Mouse (Mus musculus) embryonic stem cell, embryonic (primary cell): Measurements from ENCODE around the gene Dll1.

Experiments used
- CTCF ChIA-PET, 4 experiments: fragments of 300-600 bp in 2 of 4; fragments of 350-600 bp in 2 of 4; sonication (Branson Sonifier 250); formaldehyde crosslinking; loops; one replicate each; lab custom pipeline; 2022; ENCODE audit warnings: inconsistent platforms in 2 of 4; lab: Charles Lee
- POLR2A ChIA-PET, 4 experiments: fragments of 300-600 bp in 2 of 4; fragments of 350-600 bp in 2 of 4; sonication (Branson Sonifier 250); formaldehyde crosslinking; loops; one replicate each; lab custom pipeline; 2022; ENCODE audit warnings: antibody characterized with exemption in 4 of 4, inconsistent platforms in 1 of 4; lab: Charles Lee

The Dll1 gene

GRCm38 (mm10) chr17:15376494-15377181, at the start of gene Dll1:
TSS of gene Dll1 (minus strand) at chr17:15376872.
- ChIA-PET CTCF (interaction anchor here (0.6 to 2.8 kb wide), 8 partner anchors 31 to 859 kb away, joined by 3 to 10 read pairs (median 4); no protein-coding TSS in a partner anchor), POLR2A (interaction anchor here (0.5 to 5.8 kb wide), 73 partner anchors 9 to 559 kb away, joined by 3 to 78 read pairs (median 4); partner anchors contain the start of genes Fam120b (in 3 of the 4), Psmb1 (in 2 of the 4), Tbp (in 2 of the 4) and Pdcd2 (in 1 of the 4))

DNA sequence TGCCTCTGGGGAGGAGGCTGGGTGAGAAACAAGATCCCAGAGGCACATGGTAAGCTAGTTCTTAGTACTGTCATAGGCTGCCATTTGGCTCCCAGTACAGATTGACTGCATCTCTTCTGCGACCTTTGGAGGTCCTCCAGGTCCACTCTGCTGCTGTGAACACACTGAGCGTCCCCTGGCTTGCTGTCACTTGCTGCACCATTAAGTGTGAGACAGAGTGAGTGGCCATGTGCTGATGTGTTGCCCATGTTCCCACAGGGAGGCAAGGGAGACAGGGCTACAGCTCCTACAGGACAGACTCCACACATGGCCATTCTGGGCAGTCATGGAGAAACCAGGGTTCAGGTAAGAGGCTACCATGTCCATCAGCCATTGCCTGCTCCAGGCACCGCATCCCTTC, 49.3 kb upstream of the Dll1 start:
- ChIA-PET CTCF (no interaction called here), POLR2A (no interaction called here)

DNA sequence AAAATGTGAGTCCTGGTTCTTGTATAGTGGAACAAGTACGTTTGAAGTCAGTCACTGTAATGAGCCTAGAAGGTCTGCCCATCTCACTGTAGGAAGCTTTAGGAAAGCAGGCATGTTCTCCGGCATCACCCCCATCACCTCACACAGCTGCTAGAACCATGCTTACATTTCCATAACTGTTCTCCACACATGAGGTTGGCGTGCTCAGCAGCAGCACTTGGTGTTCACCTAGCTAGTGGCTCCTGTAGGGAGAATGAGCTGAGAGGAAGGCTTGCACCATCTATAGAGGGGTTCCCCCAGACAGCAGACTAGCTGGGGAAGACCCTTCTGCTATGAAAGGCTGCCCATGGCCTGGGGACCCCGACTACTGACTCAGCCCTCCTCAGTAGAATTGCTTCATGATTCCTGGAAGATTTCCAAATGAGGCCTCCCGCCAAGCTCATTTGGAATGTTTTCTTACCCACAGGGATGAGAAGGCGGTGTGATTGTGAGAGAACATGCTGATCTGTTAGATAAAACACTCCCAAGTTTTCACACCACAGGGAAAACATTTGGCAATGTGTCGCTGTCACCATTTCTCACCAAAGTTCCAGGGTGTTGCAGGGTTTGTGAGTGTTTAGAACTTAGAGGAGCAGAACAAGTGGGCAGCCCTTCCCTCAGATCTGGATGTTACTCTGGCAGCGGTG, 46.6 kb upstream of the Dll1 start:
- CTCF ChIA-PET, result no interaction called here
- POLR2A ChIA-PET, result interaction anchor here in 1 of 4 experiments (1.0 kb wide), 1 partner anchor 47 kb away, joined by 3 read pairs; no protein-coding TSS in a partner anchor

DNA sequence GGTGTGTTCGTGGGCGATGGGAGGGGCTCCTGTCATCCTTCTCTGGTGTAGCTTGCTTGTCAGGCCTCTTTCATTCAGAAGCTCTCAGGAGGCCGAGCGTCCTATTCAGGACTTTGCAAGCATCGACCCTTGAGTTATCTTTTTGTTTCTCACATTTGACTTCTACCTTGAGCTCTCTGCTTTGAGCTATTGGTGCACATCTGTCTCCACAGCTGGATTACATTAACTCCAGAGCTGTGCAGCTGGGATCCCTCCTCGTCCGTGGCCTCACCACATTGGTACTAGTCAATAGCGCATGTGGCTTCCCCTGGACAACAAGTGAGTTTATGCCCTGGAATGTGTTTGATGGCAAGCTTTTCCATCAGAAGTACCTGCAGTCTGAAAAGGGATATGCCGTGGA, 46.0 kb upstream of the Dll1 start:
- CTCF ChIA-PET, result no interaction called here

GRCm38 (mm10) chr17:15421446-15421845, 44.8 kb upstream of the Dll1 start:
- POLR2A ChIA-PET, result interaction anchor here in 2 of 4 experiments (0.6 to 1.0 kb wide), 4 partner anchors 17 to 102 kb away, joined by 3 read pairs; no protein-coding TSS in a partner anchor

More for the DNA sequence above, 46.0 kb upstream of the Dll1 start:
- POLR2A ChIA-PET, result interaction anchor here in 2 of 4 experiments (1.0 kb wide), 3 partner anchors 12 to 50 kb away, joined by 3 read pairs; no protein-coding TSS in a partner anchor

GRCm38 (mm10) chr17:15420021-15420603, 43.4 kb upstream of the Dll1 start:
- CTCF ChIA-PET, result no interaction called here
- POLR2A ChIA-PET, result interaction anchor here in 2 of 4 experiments (0.7 to 1.7 kb wide), 2 partner anchors 20 to 24 kb away, joined by 4 to 5 read pairs; partner anchors contain the start of gene Fam120b (in 1 of the 2)

More at GRCm38 (mm10) chr17:15421446-15421845, 44.8 kb upstream of the Dll1 start:
- CTCF ChIA-PET, result no interaction called here

- ChIA-PET POLR2A (interaction anchor here in 2 of 4 experiments (0.7 to 1.7 kb wide), 2 partner anchors 21 to 23 kb away, joined by 4 to 5 read pairs; partner anchors contain the start of gene Fam120b (in 1 of the 2)), CTCF (no interaction called here)
Observed at GRCm38 (mm10) chr17:15419534-15419933, 42.9 kb upstream of the Dll1 start.

- ChIA-PET CTCF (no interaction called here), POLR2A (no interaction called here)
Observed at GRCm38 (mm10) chr17:15416596-15417215, 40.0 kb upstream of the Dll1 start.

- ChIA-PET POLR2A (interaction anchor here in 2 of 4 experiments (0.5 to 3.2 kb wide), 5 partner anchors 11 to 320 kb away, joined by 3 to 14 read pairs (median 4); partner anchors contain the start of gene Fam120b (in 1 of the 2)), CTCF (no interaction called here)
Observed at GRCm38 (mm10) chr17:15410861-15411260, 34.2 kb upstream of the Dll1 start.

DNA sequence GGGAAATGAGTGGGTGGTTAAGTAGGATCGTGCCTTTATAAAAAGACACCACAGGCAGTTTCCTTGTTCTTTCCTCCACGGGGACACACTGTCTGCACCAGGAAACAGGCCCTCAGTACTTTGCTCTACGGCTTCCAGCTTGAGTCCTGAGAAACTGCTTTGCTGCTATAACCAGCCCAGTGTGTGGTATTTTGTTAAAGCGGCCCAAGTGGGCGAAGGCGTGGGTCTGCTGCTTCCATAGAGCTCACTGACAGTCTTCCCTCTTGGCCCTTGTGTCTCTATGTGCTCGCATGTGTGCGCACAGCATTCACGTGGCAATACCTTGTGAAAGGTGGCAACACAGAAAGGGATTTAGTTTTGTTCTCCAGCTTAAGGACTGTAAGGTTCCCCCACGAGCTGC, 32.6 kb upstream of the Dll1 start:
- ChIA-PET POLR2A (interaction anchor here (0.7 to 3.2 kb wide), 8 partner anchors 11 to 343 kb away, joined by 3 to 14 read pairs (median 4); partner anchors contain the start of gene Fam120b (in 3 of the 4)), CTCF (no interaction called here)

- CTCF ChIA-PET, result no interaction called here
- POLR2A ChIA-PET, result interaction anchor here in 1 of 4 experiments (1.9 kb wide), 1 partner anchor 11 kb away, joined by 5 read pairs; the partner anchor contains the start of gene Fam120b
Observed at GRCm38 (mm10) chr17:15406576-15406975, 29.9 kb upstream of the Dll1 start.

GRCm38 (mm10) chr17:15401716-15402115, 25.0 kb upstream of the Dll1 start:
- ChIA-PET CTCF (interaction anchor here in 2 of 4 experiments (0.6 to 0.7 kb wide), 2 partner anchors 72 to 425 kb away, joined by 3 to 4 read pairs; no protein-coding TSS in a partner anchor), POLR2A (interaction anchor here in 2 of 4 experiments (0.5 to 1.0 kb wide), 2 partner anchors 24 to 26 kb away, joined by 3 read pairs; no protein-coding TSS in a partner anchor)

- POLR2A ChIA-PET, result interaction anchor here (0.6 to 5.7 kb wide), 42 partner anchors 9 to 1901 kb away, joined by 3 to 78 read pairs (median 4); partner anchors contain the start of gene Dll1 (in 3 of the 4)
Observed at GRCm38 (mm10) chr17:15395997-15396675, 19.5 kb upstream of the Dll1 start, which contains the start of gene Fam120b. TSS of gene Fam120b (plus strand) at chr17:15396202.

GRCm38 (mm10) chr17:15389356-15389755, 12.7 kb upstream of the Dll1 start:
- CTCF ChIA-PET, result no interaction called here
- POLR2A ChIA-PET, result interaction anchor here in 2 of 4 experiments (1.4 to 1.5 kb wide), 2 partner anchors 12 to 13 kb away, joined by 4 to 14 read pairs; partner anchors contain the start of gene Dll1 (in 1 of the 2)

More at GRCm38 (mm10) chr17:15395997-15396675, 19.5 kb upstream of the Dll1 start, which contains the start of gene Fam120b:
- CTCF ChIA-PET, result interaction anchor here (0.6 to 1.9 kb wide), 7 partner anchors 15 to 330 kb away, joined by 3 to 5 read pairs (median 4); no protein-coding TSS in a partner anchor

GRCm38 (mm10) chr17:15388892-15389291, 12.2 kb upstream of the Dll1 start:
- ChIA-PET CTCF (interaction anchor here in 1 of 4 experiments (0.7 kb wide), 1 partner anchor 281 kb away, joined by 3 read pairs; no protein-coding TSS in a partner anchor), POLR2A (interaction anchor here in 2 of 4 experiments (1.4 to 1.5 kb wide), 2 partner anchors 12 kb away, joined by 4 to 14 read pairs; partner anchors contain the start of gene Dll1 (in 1 of the 2))

DNA sequence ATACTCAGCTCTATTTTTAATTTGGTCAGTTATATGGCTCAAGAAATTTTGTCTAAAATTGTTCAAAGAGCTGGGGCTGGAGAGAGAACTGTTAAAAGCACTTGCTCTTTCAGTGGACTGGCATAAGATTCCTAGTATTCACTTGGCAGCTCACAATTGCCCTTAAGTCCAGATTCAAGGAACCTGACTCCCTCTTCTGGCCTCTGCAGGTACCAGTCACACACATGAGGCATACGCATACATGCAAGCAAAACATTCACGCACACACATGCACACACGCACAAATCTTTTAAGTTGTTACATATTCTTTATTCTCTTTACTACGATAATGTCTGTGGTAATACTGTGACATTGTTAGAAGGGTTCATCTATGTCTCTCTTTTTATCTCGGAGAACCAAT, 6.7 kb upstream of the Dll1 start:
- CTCF ChIA-PET, result interaction anchor here in 2 of 4 experiments (1.9 to 2.8 kb wide), 2 partner anchors 318 kb away, joined by 16 read pairs; no protein-coding TSS in a partner anchor
- POLR2A ChIA-PET, result interaction anchor here in 2 of 4 experiments (0.8 to 4.3 kb wide), 10 partner anchors 9 to 318 kb away, joined by 3 to 51 read pairs (median 8); partner anchors contain the start of gene Fam120b (in 2 of the 2)
